Mouse (Mus musculus) CD4-positive helper T cell, adult 2 months (primary cell): ENCODE measurements around the gene Acer1.
A peak's percentile ranks its signal among the peaks of the same experiment; 100 is the strongest.

Experiments
- DNase-seq: peaks from one replicate; pipeline ENCODE4 v3.0.0-alpha.2; 2012; ENCODE audit warnings: low read depth, missing footprints, low spot score

Gene Acer1

GRCm38 (mm10) chr17:56982013-56982412 lies at the start of gene Acer1:
Acer1 (minus strand) TSS chr17:56982126.
- DNase-seq, result no peak

- peak; percentile 61 for DNase-seq
Observed at GRCm38 (mm10) chr17:57030931-57031660, 49.2 kb upstream of the Acer1 start, which contains the start of gene Khsrp. Khsrp (minus strand) TSS chr17:57031522.

- DNase-seq, result no peak
Observed at GRCm38 (mm10) chr17:57029691-57030090, 47.8 kb upstream of the Acer1 start.

DNA sequence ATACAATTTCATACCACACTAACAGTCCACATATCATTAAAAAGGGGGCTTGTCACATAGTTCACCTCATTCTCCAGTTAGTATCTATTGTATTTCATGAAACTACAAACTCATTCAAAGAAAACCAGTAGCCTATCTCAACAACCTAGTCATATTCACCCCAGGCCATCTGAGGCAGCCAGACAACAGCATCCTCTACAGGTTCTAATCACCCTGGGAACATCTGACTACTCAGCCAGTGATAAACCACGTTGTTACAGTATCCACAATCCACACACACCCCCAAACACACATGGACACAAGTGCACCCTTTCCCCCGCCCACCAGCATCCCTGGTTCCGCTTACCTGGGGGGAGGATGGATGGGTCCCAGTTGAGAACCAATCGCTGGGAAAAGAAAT lies 45.5 kb upstream of the Acer1 start:
- no peak for DNase-seq

- no peak for DNase-seq
Observed at GRCm38 (mm10) chr17:57020960-57021359, 39.0 kb upstream of the Acer1 start.

DNA sequence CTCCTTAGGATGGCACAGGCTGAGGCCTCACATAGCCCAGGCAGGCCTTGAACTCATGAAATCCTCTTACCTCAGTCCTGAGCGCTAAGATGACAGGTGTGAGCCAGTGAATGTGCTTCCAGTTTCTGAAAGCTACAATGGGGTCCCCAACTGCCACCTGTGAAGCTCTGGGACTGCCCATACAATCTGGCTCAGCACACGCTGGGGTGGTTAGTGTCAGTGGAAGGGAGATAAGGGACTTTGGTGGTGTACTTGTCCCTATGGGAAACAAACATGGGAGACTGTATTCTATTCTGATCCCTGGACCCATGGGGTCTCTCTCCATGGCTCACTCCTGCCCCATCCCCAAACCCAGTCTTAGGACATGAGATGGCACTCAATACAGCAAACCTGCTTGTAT lies 37.8 kb upstream of the Acer1 start:
- no peak for DNase-seq

GRCm38 (mm10) chr17:57012245-57012795 lies 30.4 kb upstream of the Acer1 start:
- DNase-seq, result no peak

- peak; percentile 100 for DNase-seq
Observed at GRCm38 (mm10) chr17:57011236-57012141, 29.6 kb upstream of the Acer1 start, which contains the start of the genes Gtf2f1 and Gm17949. Gtf2f1 (minus strand) TSS chr17:57011288. Gm17949 (plus strand) TSS chr17:57011469.

DNA sequence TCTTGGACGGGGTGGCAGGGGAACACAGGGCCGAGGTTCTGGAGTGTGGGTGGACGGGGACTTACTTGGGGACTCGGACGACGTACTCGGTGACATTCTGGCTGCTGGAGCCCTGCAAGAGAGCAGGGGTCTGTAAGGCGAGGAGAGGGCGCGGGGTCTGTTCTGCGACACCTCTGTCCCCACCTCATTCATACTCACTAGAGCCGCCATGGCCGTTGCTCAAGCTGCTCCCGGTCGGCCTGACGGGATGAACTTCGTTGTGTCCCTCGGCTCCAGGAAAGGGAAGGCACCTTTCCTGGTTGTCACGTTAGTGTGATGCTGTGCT lies 28.9 kb upstream of the Acer1 start:
- no peak for DNase-seq

GRCm38 (mm10) chr17:57007137-57007905 lies 25.4 kb upstream of the Acer1 start:
- no peak for DNase-seq

GRCm38 (mm10) chr17:57003994-57004393 lies 22.1 kb upstream of the Acer1 start:
- no peak for DNase-seq

GRCm38 (mm10) chr17:57001228-57001627 lies 19.3 kb upstream of the Acer1 start:
- DNase-seq, result no peak

- no peak for DNase-seq
Observed at GRCm38 (mm10) chr17:56999968-57000609, 18.2 kb upstream of the Acer1 start, which contains the start of gene Pspn. Pspn (minus strand) TSS chr17:57000018.

DNA sequence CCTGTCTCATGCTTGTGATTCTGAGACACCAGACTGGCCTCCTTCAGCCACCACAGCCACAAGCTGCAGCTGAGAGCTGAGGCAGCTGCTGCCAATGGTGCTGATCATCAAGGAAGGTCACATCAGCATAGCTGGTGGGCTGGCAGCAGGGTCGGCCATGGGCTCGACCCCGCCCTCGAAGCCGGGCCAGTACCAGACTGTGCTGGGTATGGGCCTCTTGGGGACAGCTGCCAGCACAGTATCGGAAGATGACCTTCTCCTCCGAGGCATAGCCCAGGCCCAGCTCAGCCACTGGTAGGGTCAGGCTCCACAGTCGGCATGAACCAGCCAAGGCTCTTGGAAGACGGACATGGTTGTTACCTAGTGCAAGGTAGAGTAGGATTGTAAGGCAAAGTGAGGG lies 17.5 kb upstream of the Acer1 start:
- no peak for DNase-seq

GRCm38 (mm10) chr17:56997029-56997667 lies 15.2 kb upstream of the Acer1 start, which contains the start of gene Alkbh7:
Alkbh7 (plus strand) TSS chr17:56997339.
- peak; percentile 99 for DNase-seq

GRCm38 (mm10) chr17:56996506-56996905 lies 14.6 kb upstream of the Acer1 start:
- DNase-seq, result no peak

GRCm38 (mm10) chr17:56995046-56995445 lies 13.1 kb upstream of the Acer1 start:
- DNase-seq, result no peak

- DNase-seq, result no peak
Observed at GRCm38 (mm10) chr17:56990966-56991365, 9.0 kb upstream of the Acer1 start.

DNA sequence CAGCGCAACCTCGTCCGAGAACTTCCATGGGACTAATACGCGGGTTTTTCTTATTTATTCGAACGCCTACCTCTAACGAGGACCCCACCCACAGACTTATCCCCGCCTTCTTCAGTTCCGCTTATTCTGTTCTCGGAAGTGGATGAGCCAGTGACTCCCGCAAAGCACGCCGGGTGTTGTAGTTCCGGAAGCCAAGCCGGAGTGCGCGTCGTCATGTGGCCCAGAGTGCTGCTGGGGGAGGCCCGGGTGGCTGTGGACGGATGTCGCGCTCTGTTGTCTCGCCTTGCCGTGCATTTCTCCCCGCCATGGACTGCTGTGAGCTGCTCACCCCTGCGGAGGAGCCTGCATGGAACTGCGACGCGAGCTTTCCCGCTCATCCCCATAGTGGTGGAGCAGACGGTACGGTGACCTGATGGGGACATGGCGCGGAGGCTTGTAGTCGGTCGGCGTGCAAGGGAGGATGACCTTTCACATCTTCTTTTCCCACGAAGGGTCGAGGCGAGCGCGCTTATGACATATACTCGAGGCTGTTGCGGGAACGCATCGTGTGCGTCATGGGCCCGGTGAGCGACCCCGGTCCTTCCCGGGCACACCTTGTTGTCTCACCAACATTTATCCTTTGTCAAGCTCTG lies 8.3 kb upstream of the Acer1 start, which contains the start of gene Clpp:
Gene Clpp, plus strand, starts transcription at position 191 of the 632 bp plus-strand sequence.
- peak; percentile 97 for DNase-seq
